Mouse (Mus musculus): ENCODE results near the gene Rala.

DNA sequence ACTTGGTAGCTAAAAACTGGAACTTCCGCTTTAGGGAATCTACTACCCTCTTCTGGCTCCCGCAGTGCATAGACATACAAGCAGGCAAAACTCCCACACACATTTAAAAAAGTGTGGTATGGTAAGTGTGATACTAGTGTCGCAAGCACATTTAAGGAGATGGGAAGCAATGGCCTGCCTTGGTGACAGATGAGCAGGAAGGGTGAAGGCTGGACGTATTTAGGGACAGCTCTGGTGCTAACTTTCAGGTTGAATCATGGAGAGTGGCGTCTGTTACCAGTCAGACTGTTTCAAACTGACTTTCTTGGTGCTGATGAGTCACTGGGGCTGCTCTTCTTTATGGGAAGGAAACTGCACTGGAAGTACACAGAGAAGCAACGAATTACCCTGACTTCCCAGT is 52.5 kb downstream of the Rala start:
- TF ChIP-seq POLR2A (IDR thresholded peaks at IDR 0.05; ENCODE audit: low read depth, low read length) = no peak
- TF ChIP-seq CTCF (IDR thresholded peaks at IDR 0.05; ENCODE audit: extremely low read depth, insufficient read length, insufficient replicate concordance, low read depth, low read length) = no peak

All from small intestine, adult 2 months (tissue).